Mouse (Mus musculus): ENCODE measurements around the gene Washc4. TPM values are rescaled to one million over a fixed set of nuclear protein-coding genes. Genes with fewer than 3 reads are reported as not detected.
"Not testable (repeated sequence)": the region's sequence is repeated elsewhere in the genome, so short reads cannot be mapped to it uniquely, and the experiment has no call there.

Washc4 gene
- polyA plus RNA-seq (2015; fragmentation: Nextera tagmentation; extraction: Ambion mirVana): 36.8 and 38.9 TPM in 2 replicates

- peak within 1 kb of the TSS; percentile 92 for H3K9ac ChIP-seq
- peak within 1 kb of the TSS; percentile 95 for H3K27ac ChIP-seq
- peak within 1 kb of the TSS; percentile 61 for H3K4me2 ChIP-seq
- H3K4me3 ChIP-seq: peak within 1 kb of the TSS; percentile 91
- H3K9me3 ChIP-seq: no peaks in the 10 kb centered on the region
- peak; percentile 99 for ATAC-seq (ENCODE audit: low FRiP score)
- 0 out of 2 replicates have a peak, but pooled peaks cover 4% of the 10 kb centered on the region for H3K27me3 ChIP-seq
- 1% methylated on average over 42 of the region's 49 CpGs for WGBS
- peaks cover 9% of the 10 kb centered on the region; the same call in 1 of the 2 replicates for H3K36me3 ChIP-seq
- H3K4me1 ChIP-seq (replicated peaks): peaks cover 19% of the 10 kb centered on the region
These were observed at the start of gene Washc4 for GRCm38 (mm10) chr10:83543439-83544102. Washc4 (plus strand) TSS chr10:83543752.

- H3K9ac ChIP-seq: no peak overlapping the region
- peaks cover 85% of the 10 kb centered on the region for H3K36me3 ChIP-seq
- ATAC-seq (ENCODE audit: low FRiP score): no peak
- no peak overlapping the region for H3K4me3 ChIP-seq
- H3K27ac ChIP-seq: no peak overlapping the region
- H3K9me3 ChIP-seq: no peaks in the 10 kb centered on the region
- no peaks in the 10 kb centered on the region for H3K27me3 ChIP-seq
- H3K4me1 ChIP-seq (replicated peaks): no peaks in the 10 kb centered on the region
- H3K4me2 ChIP-seq: no peak overlapping the region
- 89% methylated on average over 13 of the region's 13 CpGs for WGBS
These were observed 46.2 kb upstream of the Washc4 start for GRCm38 (mm10) chr10:83497321-83497720.

- Histone ChIP-seq H3K27ac (no peak overlapping the region), H3K9me3 (no peaks in the 10 kb centered on the region), H3K36me3 (peaks cover 92% of the 10 kb centered on the region), H3K4me1 (replicated peaks) (no peaks in the 10 kb centered on the region), H3K4me2 (no peak overlapping the region), H3K27me3 (no peaks in the 10 kb centered on the region), H3K4me3 (no peak overlapping the region), H3K9ac (no peak overlapping the region)
- ATAC-seq (ENCODE audit: low FRiP score): no peak
- 69% methylated on average over 8 of the region's 8 CpGs for WGBS
These were observed 34.4 kb upstream of the Washc4 start for GRCm38 (mm10) chr10:83508962-83509660.

GRCm38 (mm10) chr10:83511304-83511703, 32.2 kb upstream of the Washc4 start:
- Histone ChIP-seq H3K36me3 (peaks cover 93% of the 10 kb centered on the region), H3K27ac (no peak overlapping the region), H3K9me3 (no peaks in the 10 kb centered on the region), H3K4me1 (replicated peaks) (no peaks in the 10 kb centered on the region), H3K4me2 (no peak overlapping the region), H3K4me3 (no peak overlapping the region), H3K9ac (no peak overlapping the region), H3K27me3 (no peaks in the 10 kb centered on the region)
- no peak for ATAC-seq (ENCODE audit: low FRiP score)
- 88% methylated on average over 5 of the region's 5 CpGs for WGBS

- H3K27me3 ChIP-seq: no peaks in the 10 kb centered on the region
- peaks cover 89% of the 10 kb centered on the region for H3K36me3 ChIP-seq
- H3K4me2 ChIP-seq: no peak overlapping the region
- ATAC-seq (ENCODE audit: low FRiP score): no peak
- no peak overlapping the region for H3K9ac ChIP-seq
- no peak overlapping the region for H3K4me3 ChIP-seq
- no peaks in the 10 kb centered on the region for H3K4me1 ChIP-seq (replicated peaks)
- 81% methylated on average over 8 of the region's 8 CpGs for WGBS
- no peaks in the 10 kb centered on the region for H3K9me3 ChIP-seq
- no peak overlapping the region for H3K27ac ChIP-seq
These were observed 29.8 kb upstream of the Washc4 start for GRCm38 (mm10) chr10:83513736-83514135.

- Histone ChIP-seq H3K27ac (no peak overlapping the region), H3K36me3 (peaks cover 81% of the 10 kb centered on the region), H3K9ac (no peak overlapping the region), H3K4me3 (no peak overlapping the region), H3K9me3 (no peaks in the 10 kb centered on the region), H3K4me2 (no peak overlapping the region), H3K27me3 (no peaks in the 10 kb centered on the region), H3K4me1 (replicated peaks) (no peaks in the 10 kb centered on the region)
- WGBS: 83% methylated on average over 4 of the region's 4 CpGs
- ATAC-seq (ENCODE audit: low FRiP score): no peak
These were observed 22.6 kb upstream of the Washc4 start for GRCm38 (mm10) chr10:83520990-83521389.

- H3K36me3 ChIP-seq: peaks cover 72% of the 10 kb centered on the region
- ATAC-seq (ENCODE audit: low FRiP score); H3K4me3 ChIP-seq; H3K9ac ChIP-seq; H3K27me3 ChIP-seq; H3K4me2 ChIP-seq; H3K27ac ChIP-seq; H3K4me1 ChIP-seq (replicated peaks); H3K9me3 ChIP-seq: not testable (repeated sequence)
These were observed 19.3 kb upstream of the Washc4 start for GRCm38 (mm10) chr10:83524238-83524637.

- Histone ChIP-seq H3K36me3 (peaks cover 24% of the 10 kb centered on the region), H3K9ac (no peak overlapping the region), H3K9me3 (no peaks in the 10 kb centered on the region), H3K27me3 (no peaks in the 10 kb centered on the region), H3K27ac (no peak overlapping the region), H3K4me2 (no peak overlapping the region), H3K4me1 (replicated peaks) (peaks cover 21% of the 10 kb centered on the region), H3K4me3 (no peak overlapping the region)
- 93% methylated on average over 6 of the region's 6 CpGs for WGBS
- no peak for ATAC-seq (ENCODE audit: low FRiP score)
These were observed 13.1 kb upstream of the Washc4 start for GRCm38 (mm10) chr10:83530384-83530967.

- Histone ChIP-seq H3K9me3 (no peaks in the 10 kb centered on the region), H3K4me2 (peak overlapping the region; percentile 67), H3K27ac (peak overlapping the region; percentile 92), H3K4me1 (replicated peaks) (peaks cover 21% of the 10 kb centered on the region), H3K27me3 (peaks cover 5% of the 10 kb centered on the region; the same call in 1 of the 2 replicates), H3K4me3 (peak overlapping the region; percentile 61), H3K9ac (peak overlapping the region; percentile 85), H3K36me3 (no peaks in the 10 kb centered on the region)
- 3% methylated on average over 27 of the region's 27 CpGs for WGBS
- peak; percentile 79 for ATAC-seq (ENCODE audit: low FRiP score)
These were observed 10.2 kb upstream of the Washc4 start for GRCm38 (mm10) chr10:83533258-83533909.

- Histone ChIP-seq H3K4me1 (replicated peaks) (peaks cover 21% of the 10 kb centered on the region), H3K4me3 (peak within 1 kb of the TSS; percentile 61)
- WGBS: under 1% methylated on average over 21 of the region's 21 CpGs
These were observed 9.7 kb upstream of the Washc4 start, which contains the start of gene Aldh1l2 for GRCm38 (mm10) chr10:83533910-83534283. Aldh1l2 (minus strand) TSS chr10:83534140.

GRCm38 (mm10) chr10:83536436-83536835, 7.1 kb upstream of the Washc4 start:
- Histone ChIP-seq H3K27me3 (peaks cover 9% of the 10 kb centered on the region; the same call in 1 of the 2 replicates), H3K9me3 (no peaks in the 10 kb centered on the region), H3K36me3 (no peaks in the 10 kb centered on the region), H3K27ac (no peak overlapping the region), H3K4me1 (replicated peaks) (peaks cover 19% of the 10 kb centered on the region), H3K4me2 (no peak overlapping the region), H3K9ac (no peak overlapping the region), H3K4me3 (no peak overlapping the region)
- 4% methylated on average over 1 of the region's 1 CpGs for WGBS
- ATAC-seq (ENCODE audit: low FRiP score): no peak

More at GRCm38 (mm10) chr10:83533910-83534283, 9.7 kb upstream of the Washc4 start, which contains the start of gene Aldh1l2:
- peak within 1 kb of the TSS; percentile 92 for H3K27ac ChIP-seq
- H3K9me3 ChIP-seq: no peaks in the 10 kb centered on the region
- ATAC-seq (ENCODE audit: low FRiP score): peak; percentile 97
- peaks cover 5% of the 10 kb centered on the region; the same call in 1 of the 2 replicates for H3K27me3 ChIP-seq
- peak within 1 kb of the TSS; percentile 85 for H3K9ac ChIP-seq
- H3K4me2 ChIP-seq: peak within 1 kb of the TSS; percentile 67
- H3K36me3 ChIP-seq: no peaks in the 10 kb centered on the region
